Mouse (Mus musculus) Muller cell, postnatal 12 days (primary cell): ENCODE results near the gene Actn3.
"Not testable (repeated sequence)": the region's sequence is repeated elsewhere in the genome, so short reads cannot be mapped to it uniquely, and the experiment has no call there.

ENCODE experiments used
- DNase-seq: peaks from one replicate; pipeline ENCODE4 v3.0.0-alpha.2; 2015; ENCODE audit errors: inconsistent ontology term

The Actn3 gene

DNA sequence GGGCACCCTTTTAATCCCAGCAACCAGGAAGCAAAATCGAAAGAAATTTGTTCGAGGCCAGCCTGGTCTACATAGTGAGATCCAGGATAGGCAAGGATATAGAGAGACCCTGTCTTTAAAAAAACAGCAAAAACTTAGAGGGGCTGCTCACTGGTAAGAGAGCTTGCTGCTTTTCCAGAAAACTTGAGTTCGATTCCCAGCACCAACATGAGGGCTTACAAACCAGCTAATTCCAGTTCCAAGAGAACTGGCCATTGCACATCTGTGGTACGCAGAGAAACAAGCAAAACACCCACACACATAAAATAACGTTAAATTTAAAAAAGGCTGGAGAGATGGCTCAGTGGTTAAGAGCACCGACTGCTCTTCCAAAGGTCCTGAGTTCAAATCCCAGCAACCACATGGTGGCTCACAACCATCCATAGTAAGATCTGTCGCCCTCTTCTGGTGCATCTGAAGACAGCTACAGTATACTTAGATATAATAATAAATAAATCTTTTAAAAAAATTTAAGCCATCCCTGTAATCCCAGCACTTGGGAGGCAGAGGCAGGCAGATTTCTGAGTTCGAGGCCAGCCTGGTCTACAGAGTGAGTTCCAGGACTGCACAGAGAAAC, 65.3 kb downstream of the Actn3 start:
- not testable (repeated sequence) for DNase-seq

DNA sequence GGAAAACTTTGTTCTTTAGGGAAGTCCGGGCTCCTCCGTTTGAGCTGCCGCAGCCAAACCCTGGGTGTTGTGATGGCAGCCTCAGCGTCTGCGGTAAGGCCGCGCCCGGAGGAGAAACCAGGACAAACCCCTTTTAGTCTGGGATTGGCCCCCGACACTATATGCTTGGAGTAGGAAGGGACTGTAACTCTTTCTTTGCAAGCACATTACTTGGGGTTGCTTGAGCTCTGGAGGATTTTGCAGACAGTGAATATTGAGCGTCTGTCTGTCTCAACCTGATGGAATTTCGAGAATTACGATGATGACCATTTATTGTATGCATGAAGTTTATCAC, 65.8 kb downstream of the Actn3 start:
- no peak for DNase-seq
